Mouse (Mus musculus): ENCODE results near the gene Cyp2b13.
"Not testable (repeated sequence)": the region's sequence is repeated elsewhere in the genome, so short reads cannot be mapped to it uniquely, and the experiment has no call there.

DNA sequence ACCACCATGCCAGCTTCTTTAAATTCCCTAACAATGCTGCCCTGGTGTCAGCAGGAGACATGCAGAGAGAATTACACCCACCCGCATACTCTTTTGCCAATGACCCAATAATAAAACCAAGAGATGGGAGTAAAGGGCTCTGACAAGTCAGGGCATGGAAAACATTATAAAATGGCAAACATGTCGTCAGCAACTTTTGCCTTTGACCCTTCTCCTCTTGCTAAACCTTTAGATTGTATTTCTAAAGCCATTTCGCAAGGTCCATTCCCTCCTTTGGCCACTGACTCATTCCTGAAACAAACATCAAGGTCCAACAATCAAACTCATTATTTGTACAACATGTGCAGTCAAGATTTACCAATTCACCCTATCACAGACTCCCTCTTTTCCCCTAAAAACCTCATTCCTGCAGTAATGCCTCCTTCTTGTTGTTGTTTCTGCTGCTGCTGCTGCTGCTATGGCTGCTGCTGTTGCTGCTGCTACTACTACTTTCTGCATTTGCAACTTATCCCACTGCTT, 41.4 kb upstream of the Cyp2b13 start:
- not testable (repeated sequence) for TF ChIP-seq CTCF (IDR thresholded peaks at IDR 0.05; ENCODE audit: low read depth); EP300 (optimal IDR thresholded peaks at IDR 0.05)

Measured in stomach, postnatal 0 days (tissue).